ENCODE assay signal across 10 mouse cellular contexts in genomic region chr10:117363106-117363505, GRCm38 (mm10). TPM values are rescaled to one million over a fixed set of nuclear protein-coding genes. Genes with fewer than 3 reads are reported as not detected.
A peak's percentile ranks its signal among the peaks of the same experiment; 100 is the strongest.
DNase-seq lines count a peak whose midpoint lies in the region; TF ChIP-seq lines count a peak whose summit lies in the region.
"Had no signal": no experiment of that assay in that cellular context is flagged by ENCODE, and none has a peak within 500 bp of the region (broad histone marks: within the 10 kb centered on the region; RNA-seq: fewer than 3 reads in every experiment).

No protein-coding gene starts in this region.

- WGBS in bone marrow, adult 2 months: 5% methylated on average over 3 of the region's 3 CpGs

- no peak overlapping the region for H3K4me3 ChIP-seq in bone marrow, adult 2 months (replicated peaks; ENCODE audit: control insufficient read depth, low read depth, low read length)
- H3K4me3 ChIP-seq in embryonic fibroblast, embryonic 13.5 days (ENCODE audit: insufficient read depth, low read length): no peak overlapping the region
- H3K4me3 ChIP-seq: erythroblast, embryonic 14.5 days; midbrain, embryonic 12.5 days had no signal

- peak; percentile 90 for TF ChIP-seq CTCF in bone marrow, adult 2 months (IDR thresholded peaks at IDR 0.05; ENCODE audit: control insufficient read depth, insufficient read depth, low read length)
- TF ChIP-seq CTCF in embryonic fibroblast, embryonic 13.5 days (IDR thresholded peaks at IDR 0.05; ENCODE audit: borderline replicate concordance, insufficient read depth, low read length): peak; percentile 69; the same call in 1 of the 2 replicates

- DNase-seq in kidney, adult 18-20 months: peak; percentile 27
- DNase-seq in kidney, adult 11 months: no peak
- peak; percentile 63 to 68 for DNase-seq in CD8-positive naive resting alpha-beta T cell, adult 2 months (ENCODE audit: low read depth in 2 of 2, low spot score in 2 of 2)
- peak; percentile 50 for DNase-seq in left cerebral cortex, postnatal 4 days
- DNase-seq in right cerebral cortex, adult 2 months (ENCODE audit: low spot score in 2 of 2): peak; percentile 26 to 61
- peak; percentile 62 for DNase-seq in urinary bladder, postnatal 14 days (ENCODE audit: low spot score)

- H3K4me1 ChIP-seq in bone marrow, adult 2 months (ENCODE audit: control insufficient read depth, insufficient read depth, low read length): no peaks in the 10 kb centered on the region
- no peaks in the 10 kb centered on the region; the same call in 1 of the 2 replicates for H3K4me1 ChIP-seq in embryonic fibroblast, embryonic 13.5 days (ENCODE audit: control insufficient read depth, insufficient read depth, low read length)
- H3K4me1 ChIP-seq: midbrain, embryonic 12.5 days had no signal

- intact Hi-C loops in left cerebral cortex, postnatal 4 days (cut with DNase I): loop anchor here (5.0 kb wide), 1 partner anchor 74 kb away; no protein-coding TSS in a partner anchor

- no peak for TF ChIP-seq POLR2A in bone marrow, adult 2 months (IDR thresholded peaks at IDR 0.05; ENCODE audit: borderline replicate concordance, control insufficient read depth, low read depth, low read length)
- no peak for TF ChIP-seq POLR2A in embryonic fibroblast, embryonic 13.5 days (IDR thresholded peaks at IDR 0.05; ENCODE audit: low read depth, low read length)

- no peak overlapping the region for H3K27ac ChIP-seq in bone marrow, adult 2 months (ENCODE audit: control insufficient read depth, insufficient read depth, low read depth, low read length, poor library complexity)
- H3K27ac ChIP-seq in embryonic fibroblast, embryonic 13.5 days (ENCODE audit: insufficient read depth, low read length): no peak overlapping the region
- H3K27ac ChIP-seq: midbrain, embryonic 12.5 days had no signal

RNA-seq across cellular contexts. Expression of gene Cpsf6, which starts 16.7 kb away (rescaled TPM):
- 48.0 and 64.9 TPM in 2 replicates for polyA plus RNA-seq in bone marrow, adult 2 months (2011; ENCODE audit: insufficient read depth, insufficient read length, low replicate concordance, missing spikeins)
- 77.2 and 99.0 TPM in 2 replicates for polyA plus RNA-seq in embryonic fibroblast, embryonic 13.5 days (2011; ENCODE audit: insufficient read length, low read depth, missing spikeins)
- total RNA-seq in left cerebral cortex, postnatal 4 days (2021): 100 to 1,000 TPM; 145 to 163 TPM
